Mouse (Mus musculus): Measurements from ENCODE around the gene Nhlrc3.
A peak's percentile ranks its signal among the peaks of the same experiment; 100 is the strongest.

Nhlrc3 gene

GRCm38 (mm10) chr3:53454005-53454404, 9.1 kb downstream of the Nhlrc3 start:
- DNase-seq, result no peak

- no peak for DNase-seq
These were observed 9.8 kb downstream of the Nhlrc3 start for GRCm38 (mm10) chr3:53453346-53453745.

- DNase-seq, result no peak
These were observed 10.8 kb downstream of the Nhlrc3 start for GRCm38 (mm10) chr3:53452351-53452750.

GRCm38 (mm10) chr3:53450666-53451065, 12.5 kb downstream of the Nhlrc3 start:
- DNase-seq, result no peak

GRCm38 (mm10) chr3:53448208-53448607, 14.9 kb downstream of the Nhlrc3 start:
- peak; percentile 48 to 59 for DNase-seq

GRCm38 (mm10) chr3:53446801-53447200, 16.3 kb downstream of the Nhlrc3 start:
- no peak for DNase-seq

- DNase-seq, result no peak
These were observed 17.6 kb downstream of the Nhlrc3 start for GRCm38 (mm10) chr3:53445540-53445939.

GRCm38 (mm10) chr3:53436550-53436949, 26.6 kb downstream of the Nhlrc3 start:
- no peak for DNase-seq

- DNase-seq, result peak in 1 of 2 experiments; percentile 7
These were observed 28.5 kb downstream of the Nhlrc3 start for GRCm38 (mm10) chr3:53434610-53435009.

- DNase-seq, result no peak
These were observed 39.6 kb downstream of the Nhlrc3 start for GRCm38 (mm10) chr3:53423576-53423975.

GRCm38 (mm10) chr3:53422691-53423090, 40.4 kb downstream of the Nhlrc3 start:
- DNase-seq, result no peak

- DNase-seq, result no peak
These were observed 41.5 kb downstream of the Nhlrc3 start for GRCm38 (mm10) chr3:53421656-53422055.

GRCm38 (mm10) chr3:53417701-53418100, 45.4 kb downstream of the Nhlrc3 start:
- DNase-seq, result no peak

- DNase-seq, result no peak
These were observed 47.1 kb downstream of the Nhlrc3 start for GRCm38 (mm10) chr3:53416036-53416506.

- DNase-seq, result no peak
These were observed 49.2 kb downstream of the Nhlrc3 start for GRCm38 (mm10) chr3:53413959-53414358.

GRCm38 (mm10) chr3:53413465-53413864, 49.7 kb downstream of the Nhlrc3 start:
- no peak for DNase-seq

- DNase-seq, result no peak
These were observed 50.9 kb downstream of the Nhlrc3 start for GRCm38 (mm10) chr3:53412259-53412658.

- no peak for DNase-seq
These were observed 53.1 kb downstream of the Nhlrc3 start for GRCm38 (mm10) chr3:53410031-53410430.

GRCm38 (mm10) chr3:53407145-53407544, 56.0 kb downstream of the Nhlrc3 start:
- DNase-seq, result no peak
